Mouse (Mus musculus) thymus, postnatal 36 days (tissue): ENCODE results near the gene Fam241b.

Experiments used
- DNase-seq, 2 experiments: peaks; one replicate each; pipeline ENCODE4 v3.0.0; 2022; ENCODE audit warnings: mixed read lengths in 2 of 2

Gene Fam241b

GRCm38 (mm10) chr10:62069946-62070345 is 73.8 kb downstream of the Fam241b start:
- DNase-seq, result no peak

GRCm38 (mm10) chr10:62069398-62069797 is 74.3 kb downstream of the Fam241b start:
- DNase-seq, result no peak

GRCm38 (mm10) chr10:62068532-62068931 is 75.2 kb downstream of the Fam241b start:
- DNase-seq, result no peak

- DNase-seq, result no peak
Observed at GRCm38 (mm10) chr10:62066213-62066612, 77.5 kb downstream of the Fam241b start.

GRCm38 (mm10) chr10:62062786-62063185 is 80.9 kb downstream of the Fam241b start:
- no peak for DNase-seq

GRCm38 (mm10) chr10:62060969-62061678 is 82.6 kb downstream of the Fam241b start:
- no peak for DNase-seq

GRCm38 (mm10) chr10:62060224-62060913 is 83.4 kb downstream of the Fam241b start:
- no peak for DNase-seq

GRCm38 (mm10) chr10:62058508-62059375 is 85.0 kb downstream of the Fam241b start:
- no peak for DNase-seq
